Mouse (Mus musculus) adrenal gland, adult (tissue): ENCODE results near the gene Cwc22.
"Not testable (repeated sequence)": the region's sequence is repeated elsewhere in the genome, so short reads cannot be mapped to it uniquely, and the experiment has no call there.

ENCODE experiments used
- DNase-seq, 2 experiments: peaks; one replicate each; pipeline ENCODE4 v3.0.0; 2022 to 2023; ENCODE audit warnings: low spot score in 1 of 2; ENCODE audit not compliant: inconsistent age in 2 of 2

Cwc22 gene

GRCm38 (mm10) chr2:77898436-77898835 lies 47.7 kb downstream of the Cwc22 start:
- DNase-seq = no peak

GRCm38 (mm10) chr2:77897988-77898387 lies 48.2 kb downstream of the Cwc22 start:
- DNase-seq = no peak

- DNase-seq = no peak
Observed at GRCm38 (mm10) chr2:77897558-77897899, 48.6 kb downstream of the Cwc22 start.

GRCm38 (mm10) chr2:77896843-77897557 lies 49.2 kb downstream of the Cwc22 start:
- no peak for DNase-seq

GRCm38 (mm10) chr2:77895906-77896570 lies 50.1 kb downstream of the Cwc22 start:
- DNase-seq = not testable (repeated sequence)

GRCm38 (mm10) chr2:77894896-77895295 lies 51.3 kb downstream of the Cwc22 start:
- no peak for DNase-seq

GRCm38 (mm10) chr2:77893505-77893904 lies 52.7 kb downstream of the Cwc22 start:
- DNase-seq = no peak

- no peak for DNase-seq
Observed at GRCm38 (mm10) chr2:77892573-77892972, 53.6 kb downstream of the Cwc22 start.

- DNase-seq = no peak
Observed at GRCm38 (mm10) chr2:77890836-77891438, 55.2 kb downstream of the Cwc22 start.

GRCm38 (mm10) chr2:77889949-77890348 lies 56.2 kb downstream of the Cwc22 start:
- DNase-seq = no peak

- no peak for DNase-seq
Observed at GRCm38 (mm10) chr2:77889401-77889800, 56.8 kb downstream of the Cwc22 start.

GRCm38 (mm10) chr2:77888826-77889225 lies 57.3 kb downstream of the Cwc22 start:
- no peak for DNase-seq

GRCm38 (mm10) chr2:77888056-77888455 lies 58.1 kb downstream of the Cwc22 start:
- no peak for DNase-seq

GRCm38 (mm10) chr2:77887166-77887565 lies 59.0 kb downstream of the Cwc22 start:
- no peak for DNase-seq

GRCm38 (mm10) chr2:77885491-77886130 lies 60.6 kb downstream of the Cwc22 start:
- no peak for DNase-seq

- no peak for DNase-seq
Observed at GRCm38 (mm10) chr2:77885036-77885435, 61.1 kb downstream of the Cwc22 start.

- no peak for DNase-seq
Observed at GRCm38 (mm10) chr2:77884491-77884890, 61.7 kb downstream of the Cwc22 start.

- DNase-seq = no peak
Observed at GRCm38 (mm10) chr2:77882961-77883360, 63.2 kb downstream of the Cwc22 start.

- DNase-seq = no peak
Observed at GRCm38 (mm10) chr2:77881301-77882199, 64.6 kb downstream of the Cwc22 start.

- no peak for DNase-seq
Observed at GRCm38 (mm10) chr2:77880351-77880750, 65.8 kb downstream of the Cwc22 start.

- DNase-seq = no peak
Observed at GRCm38 (mm10) chr2:77879736-77880135, 66.4 kb downstream of the Cwc22 start.
